Mouse (Mus musculus) testis, adult 2 months (tissue): ENCODE measurements around the gene Lysmd2.

ENCODE experiments used
- CTCF ChIP-seq: fragments of 200-500 bp; IDR thresholded peaks from 2 replicates; pipeline ENCODE4 v1.5.1; 2012; ENCODE audit warnings: low read depth, mild to moderate bottlenecking, inconsistent platforms, low read length, moderate library complexity; ENCODE audit not compliant: control insufficient read depth, insufficient read depth, insufficient replicate concordance
- POLR2A ChIP-seq: fragments of 200-500 bp; IDR thresholded peaks from 2 replicates; pipeline ENCODE4 v1.6.1; 2012; ENCODE audit warnings: low read depth, mild to moderate bottlenecking, inconsistent platforms, low read length, moderate library complexity; ENCODE audit not compliant: control insufficient read depth

- TF ChIP-seq CTCF, result no peak
- no peak for TF ChIP-seq POLR2A
These were observed 7.4 kb downstream of the Lysmd2 start for GRCm38 (mm10) chr9:75632902-75633301.
